Mouse (Mus musculus): ENCODE measurements at regions not wholly inside any gene's neighbourhood (a gene's known extent, or its start where the extent isn't known, plus 50 kb on each side); places are given as distances from the start of the nearest gene placed in this dataset.

DNA sequence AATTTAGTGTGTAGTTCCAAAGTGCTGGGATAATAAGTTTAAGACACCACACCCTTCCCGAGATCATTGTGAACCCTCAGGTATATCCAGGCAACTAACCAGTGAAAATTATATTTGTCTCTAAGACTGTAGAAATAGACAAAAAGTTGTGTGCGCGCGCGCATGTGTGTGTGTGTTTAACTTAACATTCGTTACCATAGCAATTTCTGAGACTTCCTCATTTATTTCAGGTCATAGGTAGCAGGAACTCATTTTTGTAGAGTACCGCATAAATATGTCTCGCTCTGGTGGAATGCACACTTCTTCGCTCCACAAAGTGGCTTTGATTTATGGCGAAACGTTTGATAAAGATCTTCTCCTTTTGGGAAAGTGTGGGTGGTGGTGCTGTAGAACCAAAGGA, 164.2 kb upstream of the Nrip1 start:
- H3K4me3 ChIP-seq (ENCODE audit: low read depth, low read length), result no peak overlapping the region
- H3K4me1 ChIP-seq (ENCODE audit: control insufficient read depth, insufficient read depth, low read length), result no peaks in the 10 kb centered on the region
- no peak for DNase-seq (ENCODE audit: low spot score)
- no peaks in the 10 kb centered on the region for H3K9me3 ChIP-seq (replicated peaks; ENCODE audit: control insufficient read depth, low read length)
- no peak for ATAC-seq (replicated peaks; ENCODE audit: insufficient number of reproducible peaks, low FRiP score, low TSS enrichment, low read depth)
- no peak overlapping the region for H3K27ac ChIP-seq (replicated peaks; ENCODE audit: low read depth, low read length)
- no peaks in the 10 kb centered on the region for H3K36me3 ChIP-seq (replicated peaks; ENCODE audit: control insufficient read depth, insufficient read depth, low read depth, low read length)
- H3K9ac ChIP-seq (replicated peaks; ENCODE audit: low read length), result no peak overlapping the region
- H3K27me3 ChIP-seq (ENCODE audit: control insufficient read depth, insufficient read depth, low read length), result no peaks in the 10 kb centered on the region
- 93% methylated on average over 11 of the region's 11 CpGs for WGBS
- H3K4me2 ChIP-seq (ENCODE audit: low read depth, low read length), result no peak overlapping the region

DNA sequence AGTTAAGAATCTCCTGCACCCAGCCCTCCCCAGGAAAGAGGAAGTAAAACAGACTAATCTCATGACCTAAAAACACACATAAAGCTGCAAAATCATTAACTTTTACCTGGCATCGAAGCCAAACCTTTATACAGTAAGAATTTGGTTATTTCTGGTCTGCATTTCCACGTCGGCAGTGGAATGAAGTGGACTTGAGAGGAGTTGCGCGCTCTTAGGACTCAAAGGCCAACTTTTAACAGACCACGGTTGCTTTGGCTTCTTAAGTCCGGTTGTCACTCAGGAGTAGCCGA, 159.2 kb upstream of the Nrip1 start:
- 89% methylated on average over 8 of the region's 8 CpGs for WGBS
- Histone ChIP-seq H3K4me3 (ENCODE audit: low read depth, low read length) (no peak overlapping the region), H3K4me2 (ENCODE audit: low read depth, low read length) (no peak overlapping the region), H3K9ac (replicated peaks; ENCODE audit: low read length) (no peak overlapping the region), H3K27ac (replicated peaks; ENCODE audit: low read depth, low read length) (no peak overlapping the region), H3K4me1 (ENCODE audit: control insufficient read depth, insufficient read depth, low read length) (no peaks in the 10 kb centered on the region), H3K27me3 (ENCODE audit: control insufficient read depth, insufficient read depth, low read length) (no peaks in the 10 kb centered on the region), H3K9me3 (replicated peaks; ENCODE audit: control insufficient read depth, low read length) (no peaks in the 10 kb centered on the region), H3K36me3 (replicated peaks; ENCODE audit: control insufficient read depth, insufficient read depth, low read depth, low read length) (no peaks in the 10 kb centered on the region)
- DNase-seq (ENCODE audit: low spot score) (no peak), ATAC-seq (replicated peaks; ENCODE audit: insufficient number of reproducible peaks, low FRiP score, low TSS enrichment, low read depth) (no peak)

DNA sequence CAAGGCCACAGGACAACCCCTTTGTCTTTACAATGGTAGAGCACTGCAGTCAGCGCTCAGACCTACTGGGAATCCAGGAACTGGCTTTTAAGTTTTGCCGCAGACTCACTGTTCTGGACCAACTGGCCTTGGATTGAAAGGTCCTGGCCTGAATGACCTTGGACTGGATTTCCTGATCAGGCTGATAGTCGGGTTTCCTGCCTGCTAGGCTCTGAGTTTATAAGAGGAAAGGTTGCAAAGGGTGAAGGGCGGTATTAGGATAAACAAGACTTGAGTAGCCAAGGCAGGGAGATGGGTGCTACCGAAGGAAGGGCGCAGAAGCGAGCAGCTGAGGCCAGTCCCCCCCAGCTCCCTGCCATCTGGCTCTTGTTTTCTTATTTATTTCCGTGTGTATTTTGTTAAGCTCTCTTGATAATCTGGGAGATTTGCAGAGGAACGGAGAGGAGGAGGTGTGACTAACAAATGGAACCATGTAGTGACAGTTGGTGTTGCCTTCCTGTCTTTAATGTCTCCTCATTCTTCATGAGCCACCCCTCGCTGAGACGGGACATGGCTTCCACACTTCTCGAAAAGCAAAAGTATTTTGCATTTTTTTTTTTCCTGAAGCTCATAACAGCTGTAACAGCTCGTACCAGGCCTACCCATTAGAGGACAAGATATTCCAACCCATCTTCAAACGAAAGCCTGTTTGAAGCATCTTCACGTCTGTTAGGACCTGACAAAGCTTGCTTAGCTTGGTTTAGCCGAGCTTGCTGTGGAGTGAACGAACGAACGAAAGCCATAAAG, 158.7 kb upstream of the Nrip1 start:
- no peak for DNase-seq (ENCODE audit: low spot score)

DNA sequence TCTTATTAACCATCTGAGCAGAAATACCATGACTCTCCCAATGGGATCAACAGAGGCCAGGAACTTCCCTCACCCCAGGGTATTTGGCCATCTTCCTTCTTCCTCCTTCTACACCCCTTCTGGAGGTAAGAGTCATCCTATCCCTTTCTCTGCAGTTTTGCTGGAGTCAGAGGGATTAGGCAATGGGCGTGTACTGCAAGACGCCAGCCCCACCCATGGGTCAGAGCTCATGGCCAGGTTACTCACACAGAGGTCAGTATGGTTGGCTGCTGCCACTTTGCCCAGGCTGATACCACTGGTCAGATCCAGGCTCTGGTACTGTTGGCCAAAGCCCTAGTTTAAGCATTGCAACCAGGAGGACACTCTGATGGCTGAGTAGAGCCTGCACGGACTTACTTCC, 157.3 kb upstream of the Nrip1 start:
- Histone ChIP-seq H3K9me3 (replicated peaks; ENCODE audit: control insufficient read depth, low read length) (no peaks in the 10 kb centered on the region), H3K4me3 (ENCODE audit: low read depth, low read length) (no peak overlapping the region), H3K4me2 (ENCODE audit: low read depth, low read length) (no peak overlapping the region), H3K27me3 (ENCODE audit: control insufficient read depth, insufficient read depth, low read length) (no peaks in the 10 kb centered on the region), H3K36me3 (replicated peaks; ENCODE audit: control insufficient read depth, insufficient read depth, low read depth, low read length) (no peaks in the 10 kb centered on the region), H3K4me1 (ENCODE audit: control insufficient read depth, insufficient read depth, low read length) (no peaks in the 10 kb centered on the region), H3K27ac (replicated peaks; ENCODE audit: low read depth, low read length) (no peak overlapping the region), H3K9ac (replicated peaks; ENCODE audit: low read length) (no peak overlapping the region)
- ATAC-seq (replicated peaks; ENCODE audit: insufficient number of reproducible peaks, low FRiP score, low TSS enrichment, low read depth) (no peak), DNase-seq (ENCODE audit: low spot score) (no peak)
- 89% methylated on average over 3 of the region's 3 CpGs for WGBS

More for the DNA sequence above, 158.7 kb upstream of the Nrip1 start:
- Histone ChIP-seq H3K4me1 (ENCODE audit: control insufficient read depth, insufficient read depth, low read length) (no peaks in the 10 kb centered on the region), H3K36me3 (replicated peaks; ENCODE audit: control insufficient read depth, insufficient read depth, low read depth, low read length) (no peaks in the 10 kb centered on the region), H3K4me3 (ENCODE audit: low read depth, low read length) (no peak overlapping the region), H3K27me3 (ENCODE audit: control insufficient read depth, insufficient read depth, low read length) (no peaks in the 10 kb centered on the region), H3K27ac (replicated peaks; ENCODE audit: low read depth, low read length) (no peak overlapping the region), H3K4me2 (ENCODE audit: low read depth, low read length) (no peak overlapping the region), H3K9ac (replicated peaks; ENCODE audit: low read length) (no peak overlapping the region), H3K9me3 (replicated peaks; ENCODE audit: control insufficient read depth, low read length) (no peaks in the 10 kb centered on the region)
- WGBS, result 52% methylated on average over 19 of the region's 19 CpGs
- ATAC-seq (replicated peaks; ENCODE audit: insufficient number of reproducible peaks, low FRiP score, low TSS enrichment, low read depth), result no peak

DNA sequence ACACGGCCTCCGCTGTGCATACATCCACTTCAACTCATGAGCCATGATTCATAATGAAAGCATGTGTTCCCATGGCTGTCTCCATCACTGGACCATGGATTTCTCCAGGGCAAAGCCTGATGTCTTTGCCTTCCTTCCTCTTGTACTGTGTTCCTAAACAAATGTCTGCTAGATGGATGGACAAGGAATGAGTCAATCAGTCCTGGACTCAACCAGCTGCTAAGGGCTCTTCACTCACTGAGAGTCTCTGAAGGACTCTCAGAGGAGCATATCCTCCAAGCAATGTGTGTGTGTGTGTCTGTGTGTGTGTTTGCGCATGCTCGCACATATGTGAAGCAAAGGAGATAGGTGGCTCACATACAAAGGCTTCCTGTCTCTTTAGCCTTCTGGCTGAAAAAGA, 156.0 kb upstream of the Nrip1 start:
- ATAC-seq (replicated peaks; ENCODE audit: insufficient number of reproducible peaks, low FRiP score, low TSS enrichment, low read depth), result no peak
- Histone ChIP-seq H3K36me3 (replicated peaks; ENCODE audit: control insufficient read depth, insufficient read depth, low read depth, low read length) (no peaks in the 10 kb centered on the region), H3K9me3 (replicated peaks; ENCODE audit: control insufficient read depth, low read length) (no peaks in the 10 kb centered on the region), H3K4me1 (ENCODE audit: control insufficient read depth, insufficient read depth, low read length) (no peaks in the 10 kb centered on the region), H3K27ac (replicated peaks; ENCODE audit: low read depth, low read length) (no peak overlapping the region), H3K4me2 (ENCODE audit: low read depth, low read length) (no peak overlapping the region), H3K9ac (replicated peaks; ENCODE audit: low read length) (no peak overlapping the region), H3K4me3 (ENCODE audit: low read depth, low read length) (no peak overlapping the region), H3K27me3 (ENCODE audit: control insufficient read depth, insufficient read depth, low read length) (no peaks in the 10 kb centered on the region)
- no peak for DNase-seq (ENCODE audit: low spot score)
- 97% methylated on average over 4 of the region's 4 CpGs for WGBS

DNA sequence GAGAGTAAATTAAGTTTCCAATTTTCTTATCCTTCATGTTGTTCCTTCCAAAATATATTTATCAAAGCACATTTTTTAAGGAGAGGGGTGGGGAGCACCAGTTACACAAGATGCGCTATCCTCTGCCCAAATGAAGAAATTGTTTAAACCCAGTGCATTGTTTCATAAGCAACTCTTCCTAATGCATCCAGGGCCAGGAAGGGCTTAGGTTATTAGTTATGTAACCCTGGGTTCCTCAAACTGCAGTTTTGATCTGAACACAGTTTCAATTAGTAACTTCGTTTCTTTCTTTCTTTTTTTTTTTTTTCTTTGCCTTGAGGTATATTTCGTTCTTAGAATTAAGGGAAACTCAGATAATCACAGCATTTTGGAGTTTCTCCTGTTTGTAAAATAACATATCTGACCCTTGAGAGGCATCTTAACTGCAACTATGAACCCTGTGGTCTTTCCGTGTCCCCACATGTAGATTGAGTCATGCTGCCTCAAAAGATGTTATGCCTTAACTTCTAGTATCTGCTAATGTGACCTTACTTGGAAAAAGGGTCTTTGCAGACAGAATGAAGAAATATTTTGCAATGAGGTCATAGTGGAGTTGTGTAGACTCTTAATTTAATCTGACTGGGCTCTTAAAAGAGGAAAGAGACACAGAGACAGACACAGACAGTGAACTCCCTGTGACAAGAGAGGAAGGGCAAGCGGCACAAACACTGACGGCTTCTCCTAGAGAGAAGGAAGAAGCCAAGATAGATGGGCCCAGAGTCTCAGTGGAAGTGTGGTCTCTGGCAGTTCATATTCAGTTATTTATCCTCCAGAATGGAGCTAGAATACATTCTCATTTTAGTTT, 153.7 kb upstream of the Nrip1 start:
- WGBS, result 86% methylated on average over 6 of the region's 6 CpGs
- no peak overlapping the region for H3K4me3 ChIP-seq (ENCODE audit: low read depth, low read length)
- H3K36me3 ChIP-seq (replicated peaks; ENCODE audit: control insufficient read depth, insufficient read depth, low read depth, low read length), result no peaks in the 10 kb centered on the region
- no peak overlapping the region for H3K27ac ChIP-seq (replicated peaks; ENCODE audit: low read depth, low read length)
- H3K4me1 ChIP-seq (ENCODE audit: control insufficient read depth, insufficient read depth, low read length), result no peaks in the 10 kb centered on the region
- no peaks in the 10 kb centered on the region for H3K27me3 ChIP-seq (ENCODE audit: control insufficient read depth, insufficient read depth, low read length)
- H3K9ac ChIP-seq (replicated peaks; ENCODE audit: low read length), result no peak overlapping the region
- DNase-seq (ENCODE audit: low spot score) (no peak), ATAC-seq (replicated peaks; ENCODE audit: insufficient number of reproducible peaks, low FRiP score, low TSS enrichment, low read depth) (no peak)
- no peak overlapping the region for H3K4me2 ChIP-seq (ENCODE audit: low read depth, low read length)
- no peaks in the 10 kb centered on the region for H3K9me3 ChIP-seq (replicated peaks; ENCODE audit: control insufficient read depth, low read length)

DNA sequence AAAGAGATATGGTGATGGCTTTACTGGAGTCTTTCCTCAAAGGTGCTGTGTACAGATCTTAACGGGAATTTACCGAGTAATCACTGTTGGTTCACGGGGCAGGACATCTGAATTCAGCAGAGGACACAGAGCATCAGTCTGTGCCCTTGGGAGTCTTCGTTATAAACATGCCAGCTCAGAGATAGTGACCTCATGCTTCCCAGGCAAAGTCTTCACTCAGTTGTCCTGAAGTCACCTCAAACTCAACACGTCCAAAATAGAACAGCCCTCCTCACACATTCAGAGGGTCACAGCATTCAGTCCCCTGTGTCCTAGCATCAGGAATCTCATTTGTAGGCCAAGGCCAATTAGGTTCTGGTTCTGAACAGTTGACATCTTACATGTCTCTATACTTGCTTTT, 151.9 kb upstream of the Nrip1 start:
- WGBS, result 79% methylated on average over 5 of the region's 5 CpGs
- H3K4me1 ChIP-seq (ENCODE audit: control insufficient read depth, insufficient read depth, low read length), result no peaks in the 10 kb centered on the region
- no peak for DNase-seq (ENCODE audit: low spot score)

DNA sequence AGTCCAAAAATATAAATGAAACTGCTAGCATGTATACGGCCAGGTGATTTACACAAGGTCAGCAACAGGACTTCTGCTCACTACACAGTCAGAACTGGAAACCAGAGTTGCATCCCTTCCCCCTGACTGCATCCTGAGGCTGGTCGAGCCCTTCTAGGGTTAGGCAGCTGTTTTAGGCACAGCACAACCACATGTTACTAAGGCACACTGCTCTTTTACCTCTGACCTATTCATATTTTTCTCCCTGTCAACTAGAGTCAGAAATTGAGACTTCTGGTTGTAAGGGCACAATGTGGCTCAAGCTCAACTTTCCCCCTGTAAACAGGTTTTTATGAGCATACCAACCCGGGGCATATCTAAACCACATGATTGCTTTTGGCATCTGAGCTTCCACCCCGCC, 151.3 kb upstream of the Nrip1 start:
- no peaks in the 10 kb centered on the region for H3K36me3 ChIP-seq (replicated peaks; ENCODE audit: control insufficient read depth, insufficient read depth, low read depth, low read length)
- ATAC-seq (replicated peaks; ENCODE audit: insufficient number of reproducible peaks, low FRiP score, low TSS enrichment, low read depth) (no peak), DNase-seq (ENCODE audit: low spot score) (no peak)
- no peaks in the 10 kb centered on the region for H3K9me3 ChIP-seq (replicated peaks; ENCODE audit: control insufficient read depth, low read length)
- no peaks in the 10 kb centered on the region for H3K4me1 ChIP-seq (ENCODE audit: control insufficient read depth, insufficient read depth, low read length)
- H3K4me2 ChIP-seq (ENCODE audit: low read depth, low read length), result no peak overlapping the region
- H3K27me3 ChIP-seq (ENCODE audit: control insufficient read depth, insufficient read depth, low read length), result no peaks in the 10 kb centered on the region
- H3K4me3 ChIP-seq (ENCODE audit: low read depth, low read length), result no peak overlapping the region
- no peak overlapping the region for H3K27ac ChIP-seq (replicated peaks; ENCODE audit: low read depth, low read length)
- no peak overlapping the region for H3K9ac ChIP-seq (replicated peaks; ENCODE audit: low read length)
- WGBS, result 61% methylated on average over 4 of the region's 4 CpGs

More for the DNA sequence above, 151.9 kb upstream of the Nrip1 start:
- H3K27ac ChIP-seq (replicated peaks; ENCODE audit: low read depth, low read length), result no peak overlapping the region
- no peak overlapping the region for H3K4me3 ChIP-seq (ENCODE audit: low read depth, low read length)
- no peaks in the 10 kb centered on the region for H3K36me3 ChIP-seq (replicated peaks; ENCODE audit: control insufficient read depth, insufficient read depth, low read depth, low read length)
- H3K9me3 ChIP-seq (replicated peaks; ENCODE audit: control insufficient read depth, low read length), result no peaks in the 10 kb centered on the region
- no peak overlapping the region for H3K9ac ChIP-seq (replicated peaks; ENCODE audit: low read length)
- H3K4me2 ChIP-seq (ENCODE audit: low read depth, low read length), result no peak overlapping the region
- H3K27me3 ChIP-seq (ENCODE audit: control insufficient read depth, insufficient read depth, low read length), result no peaks in the 10 kb centered on the region
- ATAC-seq (replicated peaks; ENCODE audit: insufficient number of reproducible peaks, low FRiP score, low TSS enrichment, low read depth), result no peak

All from embryonic facial prominence, embryonic 11.5 days (tissue).